Mouse (Mus musculus) kidney, adult 11 months (tissue): ENCODE data around the gene Mgst2.
A peak's percentile ranks its signal among the peaks of the same experiment; 100 is the strongest.

ENCODE experiments used
- DNase-seq: peaks from one replicate; pipeline ENCODE4 v3.0.0; 2022

Mgst2 gene

DNA sequence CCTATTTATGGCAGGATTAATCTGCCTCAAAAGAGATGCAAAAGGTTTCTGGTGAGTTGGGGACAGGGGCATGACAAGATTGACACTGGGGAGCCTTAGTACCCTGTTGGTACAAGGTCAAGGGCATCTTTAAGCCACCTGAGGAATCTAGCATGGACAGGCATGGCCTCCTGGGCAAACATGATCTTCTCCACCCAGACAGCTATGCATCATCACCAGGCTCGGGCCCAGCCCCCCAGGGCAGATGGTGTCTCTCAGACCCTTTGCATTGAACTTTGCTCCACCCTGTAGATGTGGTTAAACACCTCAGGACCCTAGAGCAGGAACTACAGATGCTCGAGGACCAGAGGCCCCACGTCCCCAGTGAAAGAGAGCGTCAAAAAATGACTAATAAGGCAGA is at the start of gene Mgst2:
Gene Mgst2 (plus strand): TSS at position 301 of the 400 bp plus-strand sequence.
- DNase-seq: no peak

DNA sequence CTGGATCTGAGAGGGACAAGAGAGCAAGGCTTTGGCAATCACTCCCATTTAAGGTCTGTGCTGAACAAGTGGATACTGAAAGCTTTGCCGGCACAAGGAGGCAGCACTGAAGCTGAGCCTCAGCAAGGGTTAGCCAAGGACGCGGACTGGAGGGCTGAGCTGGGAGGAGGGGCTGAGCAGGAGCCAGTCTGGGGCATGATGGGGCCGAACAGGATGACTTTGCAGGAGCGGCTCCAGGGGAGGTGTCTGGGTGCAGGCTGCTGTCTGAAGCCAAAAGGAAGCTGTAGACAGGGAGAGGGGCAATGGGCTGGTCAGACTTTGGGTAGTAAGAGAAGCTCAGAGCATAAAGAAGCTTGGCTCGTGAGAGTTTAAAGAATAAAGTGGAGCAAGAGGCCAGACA is 48.2 kb upstream of the Mgst2 start:
- peak; percentile 71 for DNase-seq

DNA sequence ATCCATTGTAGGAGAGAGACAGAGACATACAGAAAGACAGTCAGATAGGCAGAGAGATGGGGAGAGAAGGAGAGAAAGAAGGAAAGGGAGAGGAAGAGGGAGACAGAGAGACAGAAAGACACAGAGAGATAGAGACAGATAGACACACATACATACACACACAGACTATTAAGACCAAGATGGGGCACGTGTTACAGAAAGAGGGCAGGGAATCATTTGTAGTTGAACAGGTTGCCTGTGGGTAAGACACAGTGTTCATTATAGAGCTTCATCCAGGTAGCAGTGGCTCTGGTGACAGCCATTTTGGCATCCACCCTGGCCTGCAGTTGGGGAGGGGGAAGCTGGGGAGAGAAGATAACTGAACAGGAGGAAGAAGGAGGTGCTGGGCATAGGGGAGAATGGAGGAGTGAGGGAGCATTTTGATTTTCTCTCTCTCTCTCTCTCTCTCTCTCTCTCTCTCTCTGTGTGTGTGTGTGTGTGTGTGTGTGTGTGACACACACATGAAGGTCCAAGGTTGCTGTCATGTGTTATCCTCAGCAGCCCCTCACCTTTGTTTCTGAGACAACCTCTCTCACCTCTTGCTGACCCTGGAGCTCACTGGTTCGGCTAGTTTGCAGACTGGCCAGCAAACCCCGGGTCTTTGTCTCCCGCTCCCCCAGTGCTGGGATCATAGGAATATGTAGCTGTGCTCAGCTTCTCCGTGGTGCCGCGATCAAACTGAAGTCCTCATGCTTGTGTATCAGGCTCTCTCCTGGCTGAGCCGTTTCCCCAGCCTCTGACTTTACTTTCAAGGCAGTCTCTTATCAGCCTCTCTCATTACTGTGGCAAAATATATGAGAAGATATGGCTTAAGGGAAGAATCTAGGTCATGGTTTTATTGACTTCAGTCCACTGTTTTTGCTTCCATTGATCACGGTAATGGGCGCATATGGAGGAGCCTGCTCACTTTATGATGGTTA is 47.5 kb upstream of the Mgst2 start:
- no peak for DNase-seq

DNA sequence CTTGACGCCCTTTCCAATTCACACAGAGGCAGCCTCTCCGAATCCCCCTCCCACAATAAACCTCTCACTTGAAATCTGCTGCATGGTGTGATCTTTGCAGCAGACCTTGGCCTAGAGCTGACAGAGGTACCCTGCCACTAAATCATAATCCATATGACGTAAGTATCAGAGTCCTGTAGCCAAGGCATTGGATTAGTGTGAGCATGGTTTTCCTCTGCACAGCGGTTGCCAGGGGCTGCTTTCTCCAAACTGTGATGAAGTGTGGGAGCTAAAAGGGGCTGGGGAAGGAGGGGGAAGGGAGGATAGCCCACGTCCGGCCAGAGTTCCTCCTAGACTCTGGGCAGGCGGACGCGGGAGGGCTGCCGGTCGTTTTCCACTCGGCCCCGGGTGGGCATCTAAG is 45.9 kb upstream of the Mgst2 start:
- no peak for DNase-seq

DNA sequence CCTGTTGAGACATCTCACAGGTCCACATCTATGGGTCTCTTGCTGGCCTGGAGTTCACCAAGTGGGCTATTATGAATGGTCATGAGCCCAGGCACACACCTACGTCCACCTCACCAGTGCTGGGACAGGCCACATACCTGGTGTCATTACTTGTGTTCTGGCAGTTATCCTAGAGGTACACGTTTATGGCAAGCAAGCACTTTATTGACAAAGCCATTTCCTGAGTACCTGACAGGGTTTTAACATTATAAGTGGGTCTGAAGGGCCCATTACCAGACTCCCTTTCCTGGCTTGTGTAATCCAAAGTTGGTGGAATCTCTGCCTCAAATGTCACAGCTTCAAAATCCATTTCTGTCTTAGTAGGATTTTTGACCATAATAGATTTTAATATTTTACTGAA is 36.2 kb upstream of the Mgst2 start:
- DNase-seq: no peak

DNA sequence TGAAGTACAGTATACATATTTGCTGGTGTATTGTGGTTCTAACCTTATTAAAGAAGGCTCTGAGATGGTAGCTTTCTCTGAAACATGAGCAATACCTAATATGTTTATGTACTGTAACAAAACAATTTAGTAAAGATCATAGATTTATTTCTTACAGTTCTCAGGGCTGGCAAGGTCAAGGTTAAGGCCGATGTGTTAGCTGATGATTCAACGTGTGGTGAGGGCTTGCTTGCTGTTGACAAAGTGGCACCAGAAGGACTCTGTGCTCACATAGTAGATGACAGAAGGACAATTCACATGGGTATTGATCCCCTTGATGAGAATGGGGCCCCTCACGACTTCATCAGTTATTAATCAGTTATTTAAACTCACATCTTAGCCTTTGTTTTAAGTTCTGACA is 32.4 kb upstream of the Mgst2 start:
- DNase-seq: no peak

DNA sequence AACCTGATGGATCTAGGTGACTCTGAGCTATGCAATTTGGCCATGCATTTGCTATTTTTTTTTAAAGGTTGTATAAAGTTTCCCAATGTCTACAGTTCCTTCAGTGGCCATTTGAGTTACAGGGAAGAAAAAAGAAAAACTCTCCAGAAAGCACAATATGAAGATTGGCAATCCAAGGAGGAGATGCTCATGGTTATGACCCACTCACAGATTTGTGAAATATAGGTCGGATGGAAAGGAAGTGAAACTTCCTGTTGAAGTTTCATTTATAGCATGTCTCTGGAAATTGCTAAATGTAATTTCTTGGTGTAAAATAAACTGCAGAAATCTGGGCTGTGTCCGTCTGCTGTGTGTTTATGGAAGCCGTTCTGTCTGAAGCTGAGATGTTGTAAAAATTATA is 31.2 kb upstream of the Mgst2 start:
- DNase-seq: no peak

DNA sequence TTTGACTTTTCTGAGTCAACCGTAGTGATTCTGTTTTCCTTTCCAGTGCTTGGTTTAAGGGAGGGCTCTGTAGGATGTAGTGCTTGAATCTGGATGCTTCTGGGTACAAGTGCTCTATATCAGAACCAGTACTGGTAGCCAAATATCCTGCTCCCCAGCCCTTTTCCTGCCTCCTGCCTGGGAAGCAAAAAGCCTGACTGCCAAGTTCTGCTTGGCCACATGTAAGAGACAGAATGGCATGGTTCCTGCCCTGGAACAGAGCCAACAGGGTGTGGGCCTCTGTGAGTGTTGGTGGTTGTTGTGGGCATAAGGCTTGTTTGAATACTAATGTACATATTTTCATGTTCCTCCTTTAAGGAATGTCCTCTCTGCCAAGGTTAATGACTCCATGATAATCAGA is 29.4 kb upstream of the Mgst2 start:
- DNase-seq: no peak

DNA sequence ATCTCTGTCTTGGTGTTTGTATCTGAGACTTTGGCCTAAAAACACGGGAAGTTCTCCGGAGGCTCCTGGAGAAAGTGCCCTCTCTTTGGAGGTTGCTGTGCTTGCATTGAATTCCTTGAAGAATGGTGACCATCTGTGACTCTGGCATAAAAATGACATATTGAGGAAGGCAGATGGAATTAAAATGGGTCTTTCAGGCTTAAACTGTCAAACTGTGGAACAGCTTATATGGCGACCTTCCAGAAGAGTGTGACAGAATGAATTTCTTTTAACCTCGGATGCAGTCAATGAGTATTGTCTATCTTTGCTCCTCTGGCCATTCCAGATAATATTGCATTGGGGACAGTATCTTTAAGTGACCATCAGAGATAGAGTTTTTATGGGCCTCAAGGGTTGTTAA is 28.2 kb upstream of the Mgst2 start:
- no peak for DNase-seq

DNA sequence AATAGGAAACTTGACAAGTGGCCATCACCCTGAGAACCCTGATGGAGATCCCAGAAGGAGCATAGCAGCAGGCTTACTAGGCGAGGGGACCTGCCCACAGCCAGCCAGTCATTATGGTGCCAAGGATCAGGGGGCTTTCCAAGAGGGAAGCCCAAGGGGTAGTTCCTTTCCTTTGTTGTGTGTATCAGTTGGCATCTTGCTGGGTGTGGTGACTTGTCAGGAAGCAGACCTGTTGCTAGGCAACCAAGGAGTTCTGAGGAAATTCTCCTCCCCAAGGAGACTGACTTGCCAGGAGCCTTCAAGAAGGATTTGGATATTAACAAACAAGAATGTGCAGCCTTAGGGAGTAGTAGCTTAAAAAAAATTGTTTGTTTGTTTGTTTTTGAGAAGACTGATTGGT is 25.7 kb upstream of the Mgst2 start:
- DNase-seq: peak; percentile 32

DNA sequence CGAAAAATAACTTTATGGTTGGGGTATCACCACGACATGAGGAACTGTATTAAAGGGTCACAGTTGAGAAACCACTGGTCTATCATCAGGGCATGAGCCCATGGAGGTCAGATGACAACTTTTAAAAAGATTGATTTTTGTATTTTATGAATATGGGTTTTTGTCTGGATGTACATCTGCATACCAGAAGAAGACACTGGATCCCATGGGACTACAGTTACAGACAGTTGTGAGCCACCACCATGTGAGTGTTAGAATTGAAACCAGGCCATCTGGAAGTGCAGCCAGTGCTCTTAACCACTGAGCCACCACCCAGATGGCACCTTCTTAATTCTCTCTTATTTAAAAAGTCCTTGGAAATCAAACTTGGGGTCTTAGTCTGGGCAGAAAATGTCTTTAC is 24.2 kb upstream of the Mgst2 start:
- no peak for DNase-seq

DNA sequence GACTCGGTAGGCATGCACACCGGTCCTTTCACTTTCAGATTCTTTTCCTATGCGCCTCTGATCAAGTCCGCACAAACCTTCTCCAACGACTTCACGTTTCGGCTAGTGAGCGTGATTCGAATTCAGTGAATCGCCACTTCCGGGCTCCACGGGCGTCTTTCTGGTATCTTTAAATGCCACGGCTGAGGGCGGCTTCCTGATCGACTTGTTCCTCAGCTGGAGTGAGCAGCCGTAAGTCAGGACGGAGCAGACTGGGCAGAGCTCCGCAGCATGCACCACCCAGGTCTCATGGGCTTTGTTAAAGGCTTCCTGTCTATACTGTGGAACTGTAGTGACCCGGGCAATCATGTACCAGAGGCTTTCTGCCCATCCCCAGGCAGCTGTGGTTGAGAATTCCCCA is 23.5 kb upstream of the Mgst2 start:
- no peak for DNase-seq

DNA sequence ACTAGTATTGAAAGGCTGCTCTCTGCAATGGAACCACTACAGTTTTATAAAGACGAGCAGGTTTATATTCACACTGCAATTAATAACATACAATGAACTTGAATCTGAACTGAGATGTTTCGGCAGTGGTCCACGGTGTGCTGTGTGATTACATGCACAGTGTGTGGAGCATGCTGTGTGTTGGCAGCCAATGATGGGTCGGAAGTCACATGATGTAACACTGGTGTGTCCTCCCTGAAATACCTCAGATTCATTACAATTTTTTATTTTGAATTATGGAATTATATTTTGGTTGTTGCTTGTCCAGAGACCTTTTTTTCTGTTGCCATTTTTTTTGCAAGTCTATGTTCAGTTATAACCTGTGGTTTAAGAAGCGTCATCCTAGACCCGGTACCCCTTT is 22.8 kb upstream of the Mgst2 start:
- no peak for DNase-seq

DNA sequence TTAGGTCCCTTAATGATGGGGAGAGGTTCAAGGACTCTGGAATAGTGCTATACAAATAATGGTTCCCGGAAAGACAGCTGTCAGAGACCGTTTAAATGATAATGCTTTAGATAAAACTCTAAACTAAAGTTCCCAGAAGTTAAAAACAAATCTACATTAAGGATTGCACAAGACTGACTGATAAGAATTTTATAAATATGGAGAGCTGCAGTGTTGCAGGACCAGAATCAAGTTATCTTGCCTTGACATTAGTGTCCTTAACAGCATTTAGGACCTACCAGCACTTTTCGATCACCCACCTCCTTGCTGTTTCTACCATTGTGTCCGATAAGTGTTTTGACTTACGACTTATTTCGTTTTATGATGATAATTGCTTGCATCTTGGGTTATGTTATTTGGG is 21.9 kb upstream of the Mgst2 start:
- DNase-seq: no peak

DNA sequence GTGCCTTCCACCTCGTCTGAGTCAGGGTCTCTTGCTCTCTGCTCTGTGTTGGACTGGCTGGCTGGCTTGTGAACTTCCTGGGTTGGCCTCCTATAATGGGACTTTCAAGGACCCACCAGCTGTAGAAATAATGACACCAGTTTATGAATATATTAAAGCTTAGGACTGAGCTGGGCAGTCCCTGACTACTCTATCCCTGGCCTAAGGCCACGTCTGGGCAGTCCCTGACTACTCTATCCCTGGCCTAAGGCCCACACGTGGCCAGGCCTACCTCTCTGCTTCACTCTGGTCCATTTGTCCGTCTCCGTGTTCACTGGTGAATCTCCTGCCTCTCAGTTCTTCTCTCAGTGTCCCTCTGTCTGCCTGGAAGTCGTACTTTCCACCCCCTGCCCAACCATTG is 14.7 kb upstream of the Mgst2 start:
- no peak for DNase-seq

DNA sequence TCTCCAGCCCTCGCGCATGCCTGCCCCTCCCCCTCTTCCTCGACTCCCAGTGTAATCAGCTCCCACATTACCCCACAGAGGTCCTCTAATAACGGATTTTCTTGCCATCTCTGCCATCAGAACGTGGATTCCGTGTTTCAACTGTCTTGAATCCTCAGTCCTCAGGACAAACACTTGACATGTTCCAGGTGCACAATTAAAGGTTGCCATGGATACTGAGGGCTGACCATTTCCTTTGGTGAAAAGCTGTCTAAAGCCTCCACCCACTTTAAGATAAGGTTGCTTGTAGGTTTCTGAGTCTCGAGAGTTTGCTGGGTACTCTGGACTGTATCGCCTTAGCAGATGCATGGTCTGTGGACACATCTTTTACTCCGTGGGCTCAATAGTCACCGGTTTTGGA is 13.9 kb upstream of the Mgst2 start:
- DNase-seq: no peak

DNA sequence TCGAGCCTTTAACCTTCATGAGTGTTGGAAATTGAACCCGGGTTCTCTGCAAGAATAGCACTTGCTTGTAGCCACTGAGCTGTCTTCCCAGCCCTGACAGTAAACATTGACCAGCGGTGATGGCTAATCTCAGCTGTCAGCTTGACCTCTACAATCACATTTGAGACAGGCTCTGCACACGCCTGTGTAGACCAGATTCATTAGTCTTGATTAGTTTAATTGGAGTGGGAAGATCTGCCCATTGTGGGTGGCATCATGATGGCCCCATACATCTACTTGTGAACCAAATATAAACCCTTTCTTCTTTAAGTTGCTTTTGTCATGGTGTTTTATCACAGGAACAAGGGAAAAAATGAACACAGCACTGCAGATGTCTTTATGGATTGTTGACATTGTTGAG is 12.8 kb upstream of the Mgst2 start:
- DNase-seq: no peak

DNA sequence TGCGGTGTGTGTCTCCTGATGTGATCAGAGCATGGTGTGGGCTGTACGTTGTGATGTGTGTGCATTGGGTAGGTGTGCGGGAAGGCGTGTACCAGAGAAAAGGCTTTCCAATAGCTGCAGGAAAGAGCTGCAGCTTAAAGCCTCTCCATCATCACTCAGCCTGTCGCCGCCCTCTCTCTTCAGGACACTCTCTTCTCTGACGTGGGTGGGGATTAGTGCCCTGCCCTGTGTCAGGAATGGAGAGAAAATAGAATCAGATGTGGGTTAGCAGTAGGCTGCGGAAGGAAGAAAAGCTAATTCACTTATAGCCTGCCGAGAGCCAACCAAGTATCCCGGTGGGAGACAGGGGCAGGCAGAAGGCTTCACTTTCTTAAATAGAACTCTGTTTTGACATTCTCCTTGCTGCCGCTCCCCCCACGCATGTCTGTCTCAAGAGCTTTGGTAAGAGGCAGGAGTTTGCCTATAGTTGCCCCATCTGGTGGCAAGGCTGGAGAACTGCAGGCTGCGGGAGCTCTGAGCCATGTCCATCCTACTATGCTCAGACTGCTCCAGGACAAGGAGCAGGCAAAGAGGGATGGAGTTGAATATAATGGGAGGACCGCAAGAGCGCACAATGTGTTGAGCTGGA is 12.0 kb upstream of the Mgst2 start:
- DNase-seq: peak; percentile 62

DNA sequence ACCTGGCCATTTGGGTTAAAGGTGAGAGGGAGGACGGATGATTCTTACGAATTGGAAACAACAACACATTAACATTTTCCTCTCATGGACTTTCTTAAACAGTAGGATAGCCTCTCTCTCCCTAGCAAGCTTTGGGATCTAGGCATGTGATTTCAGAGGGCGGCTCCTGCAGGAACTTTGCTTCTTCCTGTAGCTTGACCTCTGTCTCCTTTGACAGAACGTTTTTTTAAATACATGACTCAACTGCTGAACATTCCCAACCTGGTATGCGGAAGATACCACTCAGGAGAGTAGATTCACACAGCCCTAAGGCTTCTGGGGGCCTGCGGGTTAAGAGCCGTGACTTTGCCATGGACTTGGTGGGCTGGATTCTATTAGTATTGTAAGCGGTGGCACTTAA is 10.7 kb upstream of the Mgst2 start:
- peak; percentile 48 for DNase-seq

DNA sequence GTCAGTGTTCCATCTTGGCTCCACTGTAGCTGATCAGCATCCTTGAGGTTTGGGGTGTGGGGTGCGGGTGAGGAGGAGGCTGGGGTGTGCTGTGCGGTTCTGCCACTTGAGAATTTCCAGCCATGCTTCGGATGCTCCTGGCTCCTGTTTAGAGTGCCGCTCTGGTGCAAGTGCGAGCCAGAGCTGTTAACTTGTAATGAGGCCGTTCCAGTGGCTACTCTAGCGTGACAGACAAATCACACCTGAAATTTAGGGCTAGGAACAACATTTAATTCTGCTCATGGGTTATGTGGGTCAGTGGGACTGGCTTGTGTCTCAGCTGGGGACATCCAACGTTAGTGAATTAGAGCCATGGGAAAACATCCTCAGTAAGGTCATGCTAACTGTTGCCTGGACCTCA is 10.2 kb upstream of the Mgst2 start:
- DNase-seq: peak; percentile 35

DNA sequence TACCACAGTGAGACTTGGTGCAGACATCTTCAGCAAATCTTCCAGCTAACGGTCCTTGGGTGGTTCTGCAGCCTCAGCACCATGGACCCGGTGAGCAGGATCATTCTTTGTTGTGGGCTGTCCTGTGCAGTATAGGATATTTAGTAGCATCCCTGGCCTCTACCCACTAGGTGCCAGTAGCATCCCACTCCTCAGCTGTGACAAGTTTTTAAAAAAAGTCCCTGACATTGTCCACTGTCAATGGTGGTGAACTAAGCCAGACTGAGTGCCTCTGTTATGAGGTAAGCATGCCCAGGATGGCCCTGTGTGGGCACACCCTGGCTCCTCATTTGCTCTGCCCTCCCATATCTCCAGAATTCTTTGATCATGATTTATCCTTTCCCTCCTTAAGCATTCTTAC is 9.0 kb upstream of the Mgst2 start:
- no peak for DNase-seq

DNA sequence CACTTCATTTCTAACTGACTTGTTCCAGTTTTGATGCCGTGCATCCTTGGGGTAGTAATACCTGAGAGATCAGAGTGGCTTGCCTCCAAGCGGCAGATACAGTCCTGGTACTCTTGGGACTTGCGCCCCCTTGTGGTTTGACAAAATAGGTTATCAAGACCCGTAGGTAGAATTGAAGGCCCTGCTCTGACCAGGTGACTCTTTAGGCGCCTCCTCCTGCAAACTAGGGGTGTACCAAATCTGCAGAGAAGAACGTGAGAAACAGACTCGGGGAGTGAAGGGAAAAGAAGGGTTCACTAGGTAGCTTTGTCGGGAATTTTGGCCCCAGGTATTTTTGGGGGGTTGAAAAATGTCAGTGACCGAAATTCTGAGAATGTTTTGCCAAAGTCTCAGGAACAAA is 7.9 kb upstream of the Mgst2 start:
- peak; percentile 71 for DNase-seq

DNA sequence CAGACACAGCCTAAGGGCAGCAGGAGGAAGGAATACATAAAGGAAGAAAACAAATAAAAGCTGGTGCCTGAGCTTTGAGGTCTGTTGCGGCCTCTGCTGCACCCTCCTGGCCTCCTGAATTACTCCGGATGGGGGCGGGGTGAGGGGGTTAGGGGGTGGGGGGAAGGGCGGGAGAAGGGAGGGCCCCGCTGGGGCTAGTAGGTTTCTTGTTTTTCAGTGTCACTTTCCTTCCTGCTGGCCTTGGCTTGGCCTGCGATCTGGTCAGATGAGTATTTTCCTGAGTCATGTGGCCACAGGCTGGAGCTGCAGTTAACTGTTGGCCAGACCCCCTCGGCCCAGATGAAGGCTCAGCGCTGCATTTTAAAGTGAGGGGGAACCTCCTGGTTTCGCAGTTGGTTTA is 7.5 kb upstream of the Mgst2 start:
- DNase-seq: peak; percentile 38

DNA sequence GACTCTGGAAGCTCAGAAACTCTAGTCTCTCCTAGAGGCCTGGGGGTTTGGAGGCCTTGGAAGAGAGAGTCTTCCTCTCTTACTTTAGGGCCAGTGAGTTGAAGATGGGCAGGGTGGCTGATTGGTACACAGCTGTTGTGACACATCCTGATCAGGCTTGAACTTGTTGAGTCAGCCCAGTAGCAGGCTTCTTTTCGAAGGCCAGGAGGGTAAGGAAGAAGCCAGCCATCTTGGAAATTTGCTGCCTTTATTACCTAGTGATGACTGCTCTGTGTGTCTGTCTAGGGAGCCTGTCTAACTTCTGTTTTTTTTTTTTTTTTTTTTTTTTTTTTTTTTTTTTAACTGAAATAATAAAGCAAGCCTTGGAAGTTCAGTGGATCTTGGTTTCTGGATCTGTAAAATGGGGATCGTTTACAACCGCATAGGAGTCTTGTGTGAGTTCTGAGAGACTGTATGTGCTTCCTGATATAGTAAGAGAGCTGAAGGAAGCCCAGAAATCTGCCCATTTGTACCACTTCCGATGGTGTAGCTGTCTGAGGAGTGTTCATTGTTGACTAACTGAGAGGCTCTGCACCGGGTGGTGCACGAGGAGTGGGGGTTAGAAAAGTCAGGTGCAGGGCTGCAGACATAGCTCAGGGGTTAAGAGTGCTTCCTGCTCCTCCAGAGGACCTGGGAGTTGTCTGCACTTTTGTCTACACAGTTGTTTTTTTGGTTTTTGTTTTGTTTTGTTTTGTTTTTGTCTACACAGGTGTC is 5.7 kb upstream of the Mgst2 start:
- no peak for DNase-seq
